ENCODE assay signal across 9 mouse cellular contexts in the genomic region with DNA sequence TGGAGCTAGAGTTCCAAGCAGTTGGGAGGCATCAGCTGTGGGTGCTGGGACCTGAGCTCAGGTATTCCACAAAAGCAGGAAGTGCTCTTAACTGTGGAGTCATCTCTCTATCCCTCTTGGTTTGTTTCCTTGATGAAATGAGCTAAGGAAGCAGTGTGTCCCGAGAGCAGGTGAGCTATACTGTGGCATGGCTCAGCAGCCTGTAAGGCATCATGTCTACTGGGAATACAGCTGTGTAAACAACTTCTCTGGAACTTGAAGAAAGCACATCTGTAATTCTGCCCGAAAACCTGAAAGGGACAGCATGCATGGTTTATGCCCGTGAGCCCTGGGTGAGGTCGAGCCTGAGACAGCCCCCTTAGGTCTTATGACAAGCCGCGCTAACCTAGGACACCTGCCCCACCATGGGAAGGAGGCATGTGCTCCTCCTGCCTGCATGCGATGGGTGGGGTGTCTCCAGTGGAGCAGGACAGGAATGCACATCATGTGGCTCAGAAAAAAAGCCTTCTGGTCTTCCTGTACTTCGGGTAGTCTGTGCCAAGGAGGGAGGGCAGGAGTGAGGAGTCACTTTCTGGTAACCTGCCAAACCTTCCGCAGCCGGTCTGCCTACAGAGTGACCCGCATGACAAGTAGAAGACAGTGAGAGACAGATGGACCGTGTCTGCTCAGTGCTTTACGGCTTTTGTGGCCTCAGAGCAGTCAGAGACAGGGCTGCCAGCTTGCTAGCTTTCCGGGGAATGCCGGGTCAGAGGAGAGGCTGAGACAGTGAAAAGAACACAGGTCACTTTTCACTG. TPM values are rescaled to one million over a fixed set of nuclear protein-coding genes. Genes with fewer than 3 reads are reported as not detected.
A peak's percentile ranks its signal among the peaks of the same experiment; 100 is the strongest.
DNase-seq lines count a peak whose midpoint lies in the region; ATAC-seq and TF ChIP-seq lines count a peak whose summit lies in the region.
"Had no signal": no experiment of that assay in that cellular context is flagged by ENCODE, and none has a peak within 500 bp of the region (broad histone marks: within the 10 kb centered on the region; RNA-seq: fewer than 3 reads in every experiment).

No protein-coding gene starts in this region.

- H3K79me2 ChIP-seq in C2C12 (ENCODE audit: control insufficient read depth, insufficient read depth): peaks cover 94% of the 10 kb centered on the region

- H3K79me3 ChIP-seq in C2C12 (ENCODE audit: low read depth): peaks cover 64% of the 10 kb centered on the region

- TF ChIP-seq POLR2A in small intestine, adult 2 months (IDR thresholded peaks at IDR 0.05; ENCODE audit: low read depth, low read length): no peak

- H3K9ac ChIP-seq in heart, embryonic 15.5 days: peak overlapping the region; percentile 29
- H3K9ac ChIP-seq: liver, embryonic 15.5 days had no signal

- no peaks in the 10 kb centered on the region for H3K27me3 ChIP-seq in C2C12 (ENCODE audit: control insufficient read depth, insufficient read depth, insufficient read length)
- H3K27me3 ChIP-seq in heart, embryonic 15.5 days: no peaks in the 10 kb centered on the region
- H3K27me3 ChIP-seq in small intestine, adult 2 months (ENCODE audit: control insufficient read depth, insufficient read depth, low read length): no peaks in the 10 kb centered on the region
- H3K27me3 ChIP-seq: liver, embryonic 15.5 days had no signal

- no peak overlapping the region for H3K4me3 ChIP-seq in C2C12 (ENCODE audit: insufficient read depth, poor library complexity, severe bottlenecking)
- H3K4me3 ChIP-seq in heart, embryonic 15.5 days: no peak overlapping the region
- H3K4me3 ChIP-seq in small intestine, adult 2 months (ENCODE audit: low read depth, low read length): no peak overlapping the region
- H3K4me3 ChIP-seq: liver, embryonic 15.5 days had no signal

- peaks cover 73% of the 10 kb centered on the region for H3K4me1 ChIP-seq in heart, embryonic 15.5 days (replicated peaks)
- peaks cover 16% of the 10 kb centered on the region for H3K4me1 ChIP-seq in small intestine, adult 2 months (ENCODE audit: control insufficient read depth, insufficient read depth, insufficient read length, low read length)
- H3K4me1 ChIP-seq: liver, embryonic 15.5 days had no signal

- peak; percentile 69 for ATAC-seq in heart, embryonic 15.5 days (replicated peaks; ENCODE audit: insufficient number of reproducible peaks, insufficient read depth, low FRiP score, low read depth)
- no peak for ATAC-seq in erythroid progenitor cell, adult 5-6 weeks (replicated peaks; ENCODE audit: low FRiP score, poor library complexity, severe bottlenecking)

- no peak overlapping the region for H3ac ChIP-seq in C2C12 (ENCODE audit: control insufficient read depth, insufficient read length, low read depth)

- TF ChIP-seq CTCF in C2C12 (IDR thresholded peaks at IDR 0.05; ENCODE audit: control insufficient read depth, insufficient read depth, insufficient read length): no peak
- no peak for TF ChIP-seq CTCF in small intestine, adult 2 months (IDR thresholded peaks at IDR 0.05; ENCODE audit: extremely low read depth, insufficient read length, insufficient replicate concordance, low read depth, low read length)

- peak overlapping the region; percentile 41 for H3K4me2 ChIP-seq in heart, embryonic 15.5 days
- H3K4me2 ChIP-seq: liver, embryonic 15.5 days had no signal

- no peaks in the 10 kb centered on the region for H3K9me3 ChIP-seq in heart, embryonic 15.5 days (replicated peaks)
- H3K9me3 ChIP-seq: liver, embryonic 15.5 days had no signal

- peak overlapping the region; percentile 87 for H3K27ac ChIP-seq in heart, embryonic 15.5 days
- peak overlapping the region; percentile 14; the same call in 1 of the 2 replicates for H3K27ac ChIP-seq in small intestine, adult 2 months (ENCODE audit: insufficient read depth, low read depth, low read length)
- H3K27ac ChIP-seq: liver, embryonic 15.5 days had no signal

- peak; percentile 87 for DNase-seq in adrenal gland, postnatal 36 days
- DNase-seq in fibroblast of lung, adult 2 months (ENCODE audit: low read depth): peak; percentile 77
- DNase-seq in kidney, postnatal 10 days: peak; percentile 87
- peak; percentile 82 for DNase-seq in lung, postnatal 25 days (ENCODE audit: low spot score)

- peaks cover 3% of the 10 kb centered on the region for H3K36me3 ChIP-seq in C2C12 (ENCODE audit: control insufficient read depth, insufficient read depth)
- H3K36me3 ChIP-seq in heart, embryonic 15.5 days: no peaks in the 10 kb centered on the region
- H3K36me3 ChIP-seq in small intestine, adult 2 months (ENCODE audit: control insufficient read depth, insufficient read depth, low read length): no peaks in the 10 kb centered on the region
- H3K36me3 ChIP-seq: liver, embryonic 15.5 days had no signal

- 21% methylated on average over 15 of the region's 15 CpGs for WGBS in heart, embryonic 15.5 days
- WGBS in small intestine, adult 2 months: 17% methylated on average over 15 of the region's 15 CpGs

TF ChIP-seq in C2C12, 6 proteins besides CTCF, POLR2A, EP300 and RAD21:
- no peak for TF ChIP-seq CEBPB (IDR thresholded peaks at IDR 0.05; ENCODE audit: low read depth)
- peak; percentile 83 for TF ChIP-seq MAX (IDR thresholded peaks at IDR 0.05)
- no peak for TF ChIP-seq FOSL1 (IDR thresholded peaks at IDR 0.05; ENCODE audit: insufficient read depth, low read length, poor library complexity, severe bottlenecking)
- TF ChIP-seq MYOD1 (IDR thresholded peaks at IDR 0.05; ENCODE audit: control insufficient read depth, insufficient read length, low read depth): peak; percentile 90
- peak; percentile 67 for TF ChIP-seq USF1 (IDR thresholded peaks at IDR 0.05; ENCODE audit: low read depth)
- no peak for TF ChIP-seq MYOG (IDR thresholded peaks at IDR 0.05; ENCODE audit: control insufficient read depth, extremely low read depth, insufficient read length)

RNA-seq across cellular contexts. Expression of gene Afap1, which starts 14.7 kb away (rescaled TPM):
- polyA plus RNA-seq in C2C12 (2012; fragmentation: generic; extraction: Trizol): 9.5 TPM
- total RNA-seq in adrenal gland, postnatal 36 days (2021): 10 to 100 TPM; 21.1 to 25.9 TPM
- 22.6 and 27.1 TPM in 2 replicates for polyA plus RNA-seq in heart, embryonic 15.5 days (2015; fragmentation: Nextera tagmentation; extraction: Ambion mirVana)
- 2.3 and 3.0 TPM in 2 replicates for polyA plus RNA-seq in small intestine, adult 2 months (2012; rRNA removed)
- 1.3 and 2.9 TPM in 2 replicates for total RNA-seq in erythroid progenitor cell, adult 5-6 weeks (2015; ENCODE audit: low replicate concordance)
- 0.90 and 1.9 TPM in 2 replicates for total RNA-seq in erythroid progenitor cell, adult 5-6 weeks (2017; ENCODE audit: low replicate concordance)
